Mouse (Mus musculus) bone marrow, adult 2 months (tissue): ENCODE results near the gene Utp11. TPM values are rescaled to one million over a fixed set of nuclear protein-coding genes. Genes with fewer than 3 reads are reported as not detected.

ENCODE experiments used
- H3K27ac ChIP-seq: fragments of 200-500 bp; 2 replicates; pipeline ENCODE4 v1.5.1; 2012; ENCODE audit warnings: low read depth, mild to moderate bottlenecking, control low read depth, inconsistent platforms, low read length; ENCODE audit not compliant: control insufficient read depth, poor library complexity, insufficient read depth
- H3K4me1 ChIP-seq: fragments of 200-500 bp; 2 replicates; pipeline ENCODE4 v1.6.1; 2011; ENCODE audit warnings: low read length; ENCODE audit not compliant: control insufficient read depth, insufficient read depth
- H3K4me3 ChIP-seq: fragments of 200-500 bp; replicated peaks from 2 replicates; pipeline ENCODE3; 2011; ENCODE audit warnings: mild to moderate bottlenecking, low read depth, low read length, control low read depth; ENCODE audit not compliant: control insufficient read depth
- CTCF ChIP-seq: fragments of 200-500 bp; IDR thresholded peaks from 2 replicates; pipeline ENCODE4 v1.5.1; 2011; ENCODE audit warnings: low read length, control low read depth; ENCODE audit not compliant: control insufficient read depth, insufficient read depth
- POLR2A ChIP-seq: fragments of 200-500 bp; IDR thresholded peaks from 2 replicates; pipeline ENCODE4 v1.6.1; 2011; ENCODE audit warnings: low read depth, mild to moderate bottlenecking, control low read depth, low read length, borderline replicate concordance; ENCODE audit not compliant: control insufficient read depth
- WGBS: fragments of 180-500 bp; shearing (Covaris S2); methylation state at CpG from one replicate; pipeline ENCODE4 v1.1.7; 2018; 5-methylcytosine and 5-hydroxymethylcytosine counted together
- polyA plus RNA-seq: library from polyadenylated mRNA; stranded (reverse); fragments of >200 nt; gene quantifications from 2 replicates; pipeline ENCODE4 v1.2.4, GENCODE M21; 2011; ENCODE audit warnings: low replicate concordance; ENCODE audit not compliant: missing spikeins, insufficient read depth, insufficient read length

The Utp11 gene
- polyA plus RNA-seq, 1 experiment = 26.9 TPM

GRCm38 (mm10) chr4:124664185-124664584 lies 29.2 kb downstream of the Utp11 start:
- TF ChIP-seq POLR2A (no peak), CTCF (no peak)
- Histone ChIP-seq H3K4me3 (no peak overlapping the region), H3K27ac (no peak overlapping the region), H3K4me1 (no peaks in the 10 kb centered on the region)
- WGBS = 79% methylated on average over 9 of the region's 9 CpGs

- Histone ChIP-seq H3K27ac (no peak overlapping the region), H3K4me1 (no peaks in the 10 kb centered on the region), H3K4me3 (no peak overlapping the region)
- TF ChIP-seq CTCF (no peak), POLR2A (no peak)
- 27% methylated on average over 3 of the region's 3 CpGs for WGBS
Observed at GRCm38 (mm10) chr4:124663034-124663433, 30.4 kb downstream of the Utp11 start.

GRCm38 (mm10) chr4:124660603-124661002 lies 32.8 kb downstream of the Utp11 start:
- no peak overlapping the region for H3K27ac ChIP-seq
- H3K4me3 ChIP-seq = no peak overlapping the region
- H3K4me1 ChIP-seq = no peaks in the 10 kb centered on the region; the same call in 1 of the 2 replicates
- WGBS = 40% methylated on average over 3 of the region's 3 CpGs
- TF ChIP-seq CTCF (no peak), POLR2A (no peak)

- WGBS = 4% methylated on average over 68 of the region's 68 CpGs
- Histone ChIP-seq H3K4me3 (no peak overlapping the region), H3K27ac (no peak overlapping the region), H3K4me1 (no peaks in the 10 kb centered on the region; the same call in 1 of the 2 replicates)
- TF ChIP-seq CTCF (no peak), POLR2A (no peak)
Observed at GRCm38 (mm10) chr4:124659251-124660217, 33.9 kb downstream of the Utp11 start.

- H3K4me1 ChIP-seq = no peaks in the 10 kb centered on the region; the same call in 1 of the 2 replicates
- WGBS = 5% methylated on average over 39 of the region's 39 CpGs
- H3K4me3 ChIP-seq = no peak overlapping the region
- H3K27ac ChIP-seq = no peak overlapping the region; the same call in 1 of the 2 replicates
- no peak for TF ChIP-seq POLR2A
- TF ChIP-seq CTCF = no peak
Observed at GRCm38 (mm10) chr4:124658412-124658851, 35.0 kb downstream of the Utp11 start.

- H3K4me1 ChIP-seq = no peaks in the 10 kb centered on the region; the same call in 1 of the 2 replicates
- H3K4me3 ChIP-seq = no peak overlapping the region
- no peak for TF ChIP-seq CTCF
- 4% methylated on average over 61 of the region's 61 CpGs for WGBS
- no peak overlapping the region; the same call in 1 of the 2 replicates for H3K27ac ChIP-seq
Observed at GRCm38 (mm10) chr4:124657781-124658180, 35.6 kb downstream of the Utp11 start.

GRCm38 (mm10) chr4:124656854-124657650 lies 36.3 kb downstream of the Utp11 start:
- H3K4me3 ChIP-seq = no peak overlapping the region
- H3K4me1 ChIP-seq = no peaks in the 10 kb centered on the region; the same call in 1 of the 2 replicates
- 2% methylated on average over 92 of the region's 92 CpGs for WGBS
- no peak for TF ChIP-seq POLR2A
- no peak overlapping the region; the same call in 1 of the 2 replicates for H3K27ac ChIP-seq

GRCm38 (mm10) chr4:124656518-124656853 lies 36.9 kb downstream of the Utp11 start, which contains the start of gene Pou3f1:
Gene Pou3f1 (plus strand): TSS chr4:124656807.
- H3K27ac ChIP-seq = no peak within 1 kb of the TSS; the same call in 1 of the 2 replicates
- 10% methylated on average over 15 of the region's 15 CpGs for WGBS
- no peaks in the 10 kb centered on the region; the same call in 1 of the 2 replicates for H3K4me1 ChIP-seq
- TF ChIP-seq CTCF (no peak), POLR2A (no peak)
- no peak within 1 kb of the TSS for H3K4me3 ChIP-seq
